Comparison of ENCODE assay signal across 19 mouse cellular contexts in genomic region chr11:33706777-33707176, GRCm38 (mm10).
A peak's percentile ranks its signal among the peaks of the same experiment; 100 is the strongest.
DNase-seq lines count a peak whose midpoint lies in the region; ATAC-seq and TF ChIP-seq lines count a peak whose summit lies in the region.
"Had no signal": no experiment of that assay in that cellular context is flagged by ENCODE, and none has a peak within 500 bp of the region (broad histone marks: within the 10 kb centered on the region; RNA-seq: fewer than 3 reads in every experiment).

No protein-coding gene starts in this region.

- H3K4me2 ChIP-seq in forebrain, postnatal 0 days (ENCODE audit: low read depth): no peak overlapping the region
- H3K4me2 ChIP-seq in forebrain, embryonic 13.5 days: no peak overlapping the region
- no peak overlapping the region for H3K4me2 ChIP-seq in CH12.LX (ENCODE audit: insufficient read depth, low read depth, poor library complexity, severe bottlenecking)
- H3K4me2 ChIP-seq: heart, embryonic 12.5 days; hindbrain, embryonic 14.5 days had no signal

- TF ChIP-seq EP300 in CH12.LX (IDR thresholded peaks at IDR 0.05; ENCODE audit: low read length): no peak

- no peak for DNase-seq in forebrain, postnatal 0 days
- DNase-seq in 416B (ENCODE audit: low read depth) (peak; percentile 11), CH12.LX (ENCODE audit: extremely low read depth) (peak; percentile 6)
- peak; percentile 16 for DNase-seq in induced T-regulatory cell, adult 2 months (ENCODE audit: low read depth)
- DNase-seq in urinary bladder, postnatal 25 days (ENCODE audit: low spot score): no peak
- DNase-seq in midbrain, embryonic 10.5 days (ENCODE audit: low spot score): no peak
- DNase-seq in spleen, adult 18-20 months: no peak
- DNase-seq: adrenal gland, adult 8-10 months; adrenal gland, postnatal 36 days; cerebellum, adult 2 months; cerebellum, postnatal 10 days; gastrocnemius, postnatal 10 days; heart, adult 2 months had no signal

- H3K9me3 ChIP-seq in forebrain, postnatal 0 days (ENCODE audit: low read length): no peaks in the 10 kb centered on the region
- no peaks in the 10 kb centered on the region for H3K9me3 ChIP-seq in forebrain, embryonic 13.5 days (replicated peaks)
- no peaks in the 10 kb centered on the region for H3K9me3 ChIP-seq in CH12.LX (replicated peaks; ENCODE audit: low read length)
- H3K9me3 ChIP-seq in midbrain, embryonic 10.5 days (replicated peaks): no peaks in the 10 kb centered on the region
- H3K9me3 ChIP-seq: embryonic facial prominence, embryonic 10.5 days; heart, embryonic 12.5 days; hindbrain, embryonic 10.5 days had no signal

- 37% methylated on average over 4 of the region's 4 CpGs for WGBS in forebrain, postnatal 0 days
- 36% methylated on average over 4 of the region's 4 CpGs for WGBS in forebrain, embryonic 13.5 days
- 31% methylated on average over 4 of the region's 4 CpGs for WGBS in midbrain, embryonic 10.5 days

- 0 out of 2 replicates have a peak, but pooled peaks have one; percentile 16 for ATAC-seq in forebrain, postnatal 0 days
- ATAC-seq in forebrain, embryonic 13.5 days: no peak
- ATAC-seq: forebrain, embryonic 14.5 days had no signal

- no peaks in the 10 kb centered on the region for H3K79me2 ChIP-seq in CH12.LX (replicated peaks; ENCODE audit: control insufficient read depth, extremely low read depth, insufficient read depth, poor library complexity, severe bottlenecking)

- H3K27me3 ChIP-seq in forebrain, postnatal 0 days (ENCODE audit: insufficient read depth, low read length): no peaks in the 10 kb centered on the region
- no peaks in the 10 kb centered on the region for H3K27me3 ChIP-seq in forebrain, embryonic 13.5 days
- peaks cover 37% of the 10 kb centered on the region for H3K27me3 ChIP-seq in CH12.LX (replicated peaks)
- no peaks in the 10 kb centered on the region for H3K27me3 ChIP-seq in midbrain, embryonic 10.5 days (ENCODE audit: low read depth, poor library complexity, severe bottlenecking)

- in situ Hi-C loops in CH12.LX (cut with MboI; ENCODE audit: low pct_ligation_motif_present, low pct_unique_long_range_greater_than_20kb, low sequenced_read_pairs): no loop called here

- dilution Hi-C loops in CH12.LX (cut with MboI; ENCODE audit: extremely low pct_ligation_motif_present, extremely low pct_unique_long_range_greater_than_20kb, low sequenced_read_pairs): no loop called here

- no peak overlapping the region for H3K27ac ChIP-seq in forebrain, postnatal 0 days (ENCODE audit: low read depth, low read length)
- no peak overlapping the region for H3K27ac ChIP-seq in forebrain, embryonic 13.5 days
- no peak overlapping the region for H3K27ac ChIP-seq in CH12.LX (ENCODE audit: insufficient read depth, low read depth)
- H3K27ac ChIP-seq in midbrain, embryonic 10.5 days (replicated peaks): no peak overlapping the region
- H3K27ac ChIP-seq: embryonic facial prominence, embryonic 10.5 days; heart, adult 2 months; hindbrain, embryonic 10.5 days; hindbrain, embryonic 14.5 days had no signal

- no peak for TF ChIP-seq CTCF in forebrain, postnatal 0 days (IDR thresholded peaks at IDR 0.05; ENCODE audit: low read depth)
- no peak for TF ChIP-seq CTCF in CH12.LX (conservative IDR thresholded peaks at IDR 0.05 in 1 of 2, IDR thresholded peaks at IDR 0.05 in 1 of 2; ENCODE audit: low read depth in 2 of 2, low read length in 2 of 2)

- no peak overlapping the region for H3K4me3 ChIP-seq in forebrain, postnatal 0 days (ENCODE audit: low read depth, low read length)
- no peak overlapping the region for H3K4me3 ChIP-seq in forebrain, embryonic 13.5 days
- no peak overlapping the region for H3K4me3 ChIP-seq in CH12.LX (replicated peaks in 1 of 3; ENCODE audit: low read depth in 2 of 3, low read length in 2 of 3, poor library complexity in 1 of 3)
- no peak overlapping the region for H3K4me3 ChIP-seq in midbrain, embryonic 10.5 days
- H3K4me3 ChIP-seq: embryonic facial prominence, embryonic 10.5 days; heart, adult 2 months; heart, embryonic 12.5 days; hindbrain, embryonic 10.5 days had no signal

- TF ChIP-seq RAD21 in CH12.LX (IDR thresholded peaks at IDR 0.05; ENCODE audit: low read depth, low read length): no peak

- no peaks in the 10 kb centered on the region for H3K36me3 ChIP-seq in forebrain, postnatal 0 days (ENCODE audit: insufficient read depth)
- H3K36me3 ChIP-seq in forebrain, embryonic 13.5 days (ENCODE audit: poor library complexity, severe bottlenecking): no peaks in the 10 kb centered on the region
- no peaks in the 10 kb centered on the region for H3K36me3 ChIP-seq in CH12.LX (replicated peaks in 1 of 2; ENCODE audit: control insufficient read depth in 1 of 2, insufficient read depth in 1 of 2, low read length in 1 of 2)
- H3K36me3 ChIP-seq in midbrain, embryonic 10.5 days: no peaks in the 10 kb centered on the region
- H3K36me3 ChIP-seq: embryonic facial prominence, embryonic 10.5 days; heart, embryonic 12.5 days; hindbrain, embryonic 10.5 days had no signal

- H3K9ac ChIP-seq in forebrain, postnatal 0 days: no peak overlapping the region
- H3K9ac ChIP-seq in forebrain, embryonic 13.5 days: no peak overlapping the region
- H3K9ac ChIP-seq in CH12.LX (ENCODE audit: insufficient read depth, low read depth): no peak overlapping the region
- H3K9ac ChIP-seq: heart, embryonic 12.5 days; hindbrain, embryonic 14.5 days had no signal

- TF ChIP-seq POLR2A in CH12.LX (IDR thresholded peaks at IDR 0.05; ENCODE audit: low read depth, low read length): no peak

- H3K4me1 ChIP-seq in forebrain, postnatal 0 days (ENCODE audit: insufficient read depth): no peaks in the 10 kb centered on the region
- no peaks in the 10 kb centered on the region for H3K4me1 ChIP-seq in forebrain, embryonic 13.5 days
- peaks cover 1 to 19% of the 10 kb centered on the region in 2 experiments; a peak in 3 of 4 replicates for H3K4me1 ChIP-seq in CH12.LX (ENCODE audit: control insufficient read depth in 1 of 2, insufficient read depth in 2 of 2)
- peaks cover 7% of the 10 kb centered on the region for H3K4me1 ChIP-seq in midbrain, embryonic 10.5 days
- H3K4me1 ChIP-seq: heart, embryonic 12.5 days had no signal

TF ChIP-seq in CH12.LX, 34 proteins besides CTCF, POLR2A, EP300 and RAD21:
- TF ChIP-seq BHLHE40 (IDR thresholded peaks at IDR 0.05; ENCODE audit: low read depth, low read length): 0 out of 2 replicates have a peak, but pooled peaks have one; percentile 22
- TF ChIP-seq CHD1 (IDR thresholded peaks at IDR 0.05; ENCODE audit: low read depth, low read length): no peak

Comparison
In these comparisons a context has a peak if more than half of its experiments do, and no peak if none do; other contexts are left out.
1. DNase-seq: peak in 416B (single experiment), CH12.LX (single experiment) and induced T-regulatory cell, adult 2 months (single experiment); none in forebrain, postnatal 0 days (single experiment), urinary bladder, postnatal 25 days (single experiment), midbrain, embryonic 10.5 days (single experiment) and spleen, adult 18-20 months (0 of 2).